Mouse (Mus musculus) megakaryocyte, embryonic 14.5 days (primary cell): Measurements from ENCODE around the gene Paqr6.

Experiments
- FLI1 ChIP-seq: IDR thresholded peaks from 2 replicates; pipeline ENCODE4 v1.6.1; 2012; ENCODE audit warnings: low read length, inconsistent platforms, mixed read lengths
- GATA1 ChIP-seq: IDR thresholded peaks from 3 replicates; pipeline ENCODE4 v1.6.1; 2012; ENCODE audit warnings: mixed read lengths, low read length, inconsistent platforms, borderline replicate concordance

DNA sequence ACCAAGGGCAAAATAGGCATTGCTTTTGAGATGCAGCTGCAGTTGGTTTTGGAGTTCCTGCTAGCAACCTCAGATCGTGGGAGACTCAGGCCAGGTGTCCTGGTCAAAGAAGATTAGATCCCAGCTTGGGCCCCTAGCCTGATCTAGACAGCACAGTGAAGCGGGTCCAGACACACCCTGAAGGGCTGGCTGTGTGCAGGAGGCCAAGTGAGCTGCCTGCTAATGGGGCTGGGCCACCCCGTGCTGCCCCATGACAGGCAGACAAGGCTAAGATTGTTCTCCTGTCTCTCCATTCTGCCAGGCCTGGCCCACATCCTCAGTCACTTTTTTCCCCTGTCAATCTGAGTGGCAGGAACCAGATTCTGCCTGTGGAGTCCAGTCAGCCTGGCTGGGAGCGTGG lies 684 bp upstream of the Paqr6 start:
- no peak for TF ChIP-seq FLI1
- no peak for TF ChIP-seq GATA1
